Mouse (Mus musculus): Measurements from ENCODE around the gene Wtap.
"Not testable (repeated sequence)": the region's sequence is repeated elsewhere in the genome, so short reads cannot be mapped to it uniquely, and the experiment has no call there.

GRCm38 (mm10) chr17:13004436-13004835 is 10.5 kb upstream of the Wtap start:
- TF ChIP-seq TAL1 (conservative IDR thresholded peaks at IDR 0.05; ENCODE audit: low read depth, low read length); GATA1 (IDR thresholded peaks at IDR 0.05; ENCODE audit: borderline replicate concordance, low read length): not testable (repeated sequence)
